7 mouse cellular contexts compared by ENCODE assay signal in genomic region chr15:9139447-9139846, GRCm38 (mm10). TPM values are rescaled to one million over a fixed set of nuclear protein-coding genes. Genes with fewer than 3 reads are reported as not detected.
A peak's percentile ranks its signal among the peaks of the same experiment; 100 is the strongest.
DNase-seq lines count a peak whose midpoint lies in the region; ATAC-seq and TF ChIP-seq lines count a peak whose summit lies in the region.

No protein-coding gene starts in this region.

- peak overlapping the region; percentile 95; the same call in 1 of the 2 replicates for H3K4me3 ChIP-seq in lung, postnatal 0 days (ENCODE audit: low read depth, low read length)
- peak overlapping the region; percentile 78 for H3K4me3 ChIP-seq in cerebellum, adult 2 months (replicated peaks; ENCODE audit: insufficient read depth, low read depth, low read length)
- H3K4me3 ChIP-seq in forebrain, embryonic 15.5 days, result peak overlapping the region; percentile 62
- H3K4me3 ChIP-seq in liver, embryonic 14.5 days (ENCODE audit: insufficient read depth in 1 of 2, low read depth in 2 of 2, low read length in 2 of 2), result peak overlapping the region; percentile 74 to 99

- H3K9me3 ChIP-seq in lung, postnatal 0 days (ENCODE audit: low read length), result no peaks in the 10 kb centered on the region
- no peaks in the 10 kb centered on the region for H3K9me3 ChIP-seq in forebrain, embryonic 15.5 days
- no peaks in the 10 kb centered on the region for H3K9me3 ChIP-seq in liver, embryonic 14.5 days (ENCODE audit: control insufficient read depth, low read length)

- DNase-seq in lung, postnatal 0 days (ENCODE audit: low spot score), result no peak
- no peak for DNase-seq in lung, adult 18-20 months
- peak; percentile 18 to 31 for DNase-seq in cerebellum, adult 2 months
- DNase-seq in liver, embryonic 14.5 days (ENCODE audit: low read depth in 3 of 3, low spot score in 3 of 3), result no peak
- DNase-seq in urinary bladder, adult 2 months (ENCODE audit: low spot score), result no peak
- no peak for DNase-seq in right cerebral cortex, postnatal 4 days

- no peak overlapping the region for H3K9ac ChIP-seq in lung, postnatal 0 days (replicated peaks; ENCODE audit: low read depth)
- peak overlapping the region; percentile 53 for H3K9ac ChIP-seq in forebrain, embryonic 15.5 days (replicated peaks)
- peak overlapping the region; percentile 80 for H3K9ac ChIP-seq in liver, embryonic 14.5 days (replicated peaks)

- no peak for TF ChIP-seq EP300 in lung, postnatal 0 days (IDR thresholded peaks at IDR 0.05)
- TF ChIP-seq EP300 in liver, embryonic 14.5 days (IDR thresholded peaks at IDR 0.05; ENCODE audit: low read depth), result no peak

- TF ChIP-seq CTCF in lung, postnatal 0 days (IDR thresholded peaks at IDR 0.05), result no peak
- TF ChIP-seq CTCF in cerebellum, adult 2 months (IDR thresholded peaks at IDR 0.05; ENCODE audit: borderline replicate concordance, insufficient read depth, low read depth, low read length), result no peak
- TF ChIP-seq CTCF in liver, embryonic 14.5 days (IDR thresholded peaks at IDR 0.05; ENCODE audit: low read depth), result no peak

- no peaks in the 10 kb centered on the region for H3K36me3 ChIP-seq in lung, postnatal 0 days (ENCODE audit: insufficient read depth, low read length)
- H3K36me3 ChIP-seq in forebrain, embryonic 15.5 days, result peaks cover 21% of the 10 kb centered on the region
- H3K36me3 ChIP-seq in liver, embryonic 14.5 days (replicated peaks; ENCODE audit: control insufficient read depth, insufficient read depth, low read depth), result peaks cover 21% of the 10 kb centered on the region

- peaks cover 10% of the 10 kb centered on the region; the same call in 1 of the 2 replicates for H3K4me1 ChIP-seq in lung, postnatal 0 days (ENCODE audit: insufficient read depth, low read depth, low read length)
- H3K4me1 ChIP-seq in cerebellum, adult 2 months (ENCODE audit: control insufficient read depth, insufficient read depth, low read length), result peaks cover 3% of the 10 kb centered on the region
- H3K4me1 ChIP-seq in forebrain, embryonic 15.5 days, result peaks cover 42% of the 10 kb centered on the region
- H3K4me1 ChIP-seq in liver, embryonic 14.5 days (replicated peaks; ENCODE audit: control insufficient read depth in 2 of 2, insufficient read depth in 2 of 2, low read length in 1 of 2), result peaks cover 10 to 26% of the 10 kb centered on the region in 2 experiments

- H3K4me2 ChIP-seq in lung, postnatal 0 days (replicated peaks; ENCODE audit: low read depth, low read length), result peak overlapping the region; percentile 61
- peak overlapping the region; percentile 56 for H3K4me2 ChIP-seq in forebrain, embryonic 15.5 days (replicated peaks)
- H3K4me2 ChIP-seq in liver, embryonic 14.5 days (ENCODE audit: low read depth), result peak overlapping the region; percentile 94

- no peak overlapping the region for H3K27ac ChIP-seq in lung, postnatal 0 days (ENCODE audit: low read length)
- H3K27ac ChIP-seq in cerebellum, adult 2 months (ENCODE audit: insufficient read depth, low read length), result no peak overlapping the region
- H3K27ac ChIP-seq in forebrain, embryonic 15.5 days (replicated peaks), result no peak overlapping the region
- H3K27ac ChIP-seq in liver, embryonic 14.5 days, result no peak overlapping the region

- no peaks in the 10 kb centered on the region for H3K27me3 ChIP-seq in lung, postnatal 0 days (replicated peaks; ENCODE audit: insufficient read depth, low read length)
- no peaks in the 10 kb centered on the region for H3K27me3 ChIP-seq in cerebellum, adult 2 months (ENCODE audit: control insufficient read depth, insufficient read depth, low read length)
- H3K27me3 ChIP-seq in forebrain, embryonic 15.5 days, result no peaks in the 10 kb centered on the region
- H3K27me3 ChIP-seq in liver, embryonic 14.5 days (ENCODE audit: control insufficient read depth, insufficient read depth, low read length), result no peaks in the 10 kb centered on the region

- no peak for TF ChIP-seq POLR2A in cerebellum, adult 2 months (IDR thresholded peaks at IDR 0.05; ENCODE audit: borderline replicate concordance, insufficient read depth, low read length)

- 16% methylated on average over 10 of the region's 10 CpGs for WGBS in lung, postnatal 0 days
- 25% methylated on average over 10 of the region's 10 CpGs for WGBS in cerebellum, adult 2 months
- 28% methylated on average over 10 of the region's 10 CpGs for WGBS in forebrain, embryonic 15.5 days
- WGBS in liver, embryonic 14.5 days (ENCODE audit: insufficient replicate concordance), result 21% methylated on average over 10 of the region's 10 CpGs

- ATAC-seq in lung, postnatal 0 days, result no peak
- ATAC-seq in forebrain, embryonic 15.5 days (replicated peaks), result no peak
- no peak for ATAC-seq in liver, embryonic 14.5 days (ENCODE audit: insufficient read depth)

RNA-seq across cellular contexts. Expression of gene Lmbrd2, which starts 0.9 kb away (rescaled TPM):
- polyA plus RNA-seq in lung, postnatal 0 days (2015; fragmentation: Nextera tagmentation; extraction: Ambion mirVana), result 2.1 and 2.4 TPM in 2 replicates
- polyA plus RNA-seq in cerebellum, adult 2 months (2012; rRNA removed), result 16.4 and 17.0 TPM in 2 replicates
- 4.2 and 4.3 TPM in 2 replicates for polyA plus RNA-seq in forebrain, embryonic 15.5 days (2015; fragmentation: Nextera tagmentation; extraction: Ambion mirVana)
- 2.7 and 3.1 TPM in 2 replicates for polyA plus RNA-seq in liver, embryonic 14.5 days (2012; rRNA removed)
- polyA plus RNA-seq in liver, embryonic 14.5 days (2014; fragmentation: Nextera tagmentation; extraction: Ambion mirVana), result 2.1 and 2.4 TPM in 2 replicates
- 9.3 and 9.5 TPM in 2 replicates for polyA plus RNA-seq in urinary bladder, adult 2 months (2012; rRNA removed)

RNA-seq across cellular contexts. Expression of gene Skp2, which starts 15.8 kb away (rescaled TPM):
- polyA plus RNA-seq in lung, postnatal 0 days (2015; fragmentation: Nextera tagmentation; extraction: Ambion mirVana), result 5.0 and 5.7 TPM in 2 replicates
- polyA plus RNA-seq in cerebellum, adult 2 months (2012; rRNA removed), result 4.2 and 4.9 TPM in 2 replicates
- 41.0 and 41.9 TPM in 2 replicates for polyA plus RNA-seq in forebrain, embryonic 15.5 days (2015; fragmentation: Nextera tagmentation; extraction: Ambion mirVana)
- 6.9 and 9.8 TPM in 2 replicates for polyA plus RNA-seq in liver, embryonic 14.5 days (2012; rRNA removed)
- polyA plus RNA-seq in liver, embryonic 14.5 days (2014; fragmentation: Nextera tagmentation; extraction: Ambion mirVana), result 23.2 and 25.5 TPM in 2 replicates
- 1.5 and 2.0 TPM in 2 replicates for polyA plus RNA-seq in urinary bladder, adult 2 months (2012; rRNA removed)

Comparison
In these comparisons a context has a peak if more than half of its experiments do, and no peak if none do; other contexts are left out.
1. DNase-seq: peak in cerebellum, adult 2 months (2 of 2); none in lung, postnatal 0 days (single experiment), lung, adult 18-20 months (0 of 2), liver, embryonic 14.5 days (0 of 3), urinary bladder, adult 2 months (single experiment) and right cerebral cortex, postnatal 4 days (single experiment).
2. Peak in every context shown above with its lines, with median percentiles within 50 percentile points of each other: H3K4me2 ChIP-seq and H3K4me3 ChIP-seq.